Mouse (Mus musculus) erythroblast, embryonic 14.5 days (primary cell): Measurements from ENCODE around the gene Tmem120a.

Experiments
- GATA1 ChIP-seq: IDR thresholded peaks from 2 replicates; pipeline ENCODE4 v1.6.1; 2012; ENCODE audit warnings: low read length, inconsistent platforms, mixed read lengths
- TAL1 ChIP-seq: IDR thresholded peaks from 3 replicates; pipeline ENCODE4 v1.6.1; 2012; ENCODE audit warnings: low read length, inconsistent platforms, mixed read lengths

DNA sequence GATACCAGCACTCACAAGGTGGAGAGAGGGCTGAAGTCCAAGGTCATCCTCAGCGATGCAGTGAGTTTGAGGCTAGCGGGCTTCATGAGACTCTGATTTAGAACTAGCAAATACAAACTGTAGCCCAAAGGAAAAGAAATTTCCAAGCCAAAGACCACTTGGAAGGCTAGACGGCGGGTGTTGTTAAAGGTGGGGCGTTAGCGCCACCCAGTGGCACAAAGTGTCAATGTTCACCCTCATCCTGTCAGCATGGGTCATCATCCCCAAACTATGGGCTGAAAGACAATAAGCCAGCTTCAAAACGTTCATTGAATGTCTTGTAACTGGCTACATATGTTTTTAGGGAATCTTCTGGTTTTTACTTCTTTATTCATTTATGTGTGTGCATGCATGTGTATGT, 19.3 kb upstream of the Tmem120a start:
- no peak for TF ChIP-seq TAL1
- no peak for TF ChIP-seq GATA1
